Mouse (Mus musculus): ENCODE results near the gene Vav2. TPM values are rescaled to one million over a fixed set of nuclear protein-coding genes. Genes with fewer than 3 reads are reported as not detected.

The Vav2 gene
- polyA plus RNA-seq, 1 experiment from 2014 or later = 16.4 TPM

GRCm38 (mm10) chr2:27350371-27350770 is 76.5 kb downstream of the Vav2 start:
- H3K27me3 ChIP-seq (ENCODE audit: control insufficient read depth, insufficient read depth, low read length) = no peaks in the 10 kb centered on the region
- no peak overlapping the region for H3K4me3 ChIP-seq (replicated peaks; ENCODE audit: low read depth, low read length)
- DNase-seq (no peak), ATAC-seq (ENCODE audit: low FRiP score, low TSS enrichment) (no peak)
- no peak overlapping the region for H3K27ac ChIP-seq (replicated peaks; ENCODE audit: low read depth, low read length)
- 99% methylated on average over 5 of the region's 5 CpGs for WGBS
- no peaks in the 10 kb centered on the region for H3K9me3 ChIP-seq (ENCODE audit: control insufficient read depth, low read length)
- H3K9ac ChIP-seq (replicated peaks; ENCODE audit: low read length) = no peak overlapping the region
- no peak overlapping the region for H3K4me2 ChIP-seq (ENCODE audit: low read length)
- peaks cover 17% of the 10 kb centered on the region for H3K4me1 ChIP-seq (ENCODE audit: control insufficient read depth, insufficient read depth, low read length)
- H3K36me3 ChIP-seq (ENCODE audit: control insufficient read depth, insufficient read depth, low read length) = 0 out of 2 replicates have a peak, but pooled peaks cover 2% of the 10 kb centered on the region

GRCm38 (mm10) chr2:27343984-27344453 is 82.8 kb downstream of the Vav2 start:
- H3K9ac ChIP-seq (replicated peaks; ENCODE audit: low read length) = peak overlapping the region; percentile 16; the same call in 1 of the 2 replicates
- H3K27ac ChIP-seq (replicated peaks; ENCODE audit: low read depth, low read length) = peak overlapping the region; percentile 90
- ATAC-seq (ENCODE audit: low FRiP score, low TSS enrichment) (peak; percentile 34; the same call in 1 of the 2 replicates), DNase-seq (peak; percentile 76)
- H3K9me3 ChIP-seq (ENCODE audit: control insufficient read depth, low read length) = no peaks in the 10 kb centered on the region
- H3K4me1 ChIP-seq (ENCODE audit: control insufficient read depth, insufficient read depth, low read length) = peaks cover 27% of the 10 kb centered on the region
- 0 out of 2 replicates have a peak overlapping the region, but pooled peaks have one; percentile 4 for H3K4me3 ChIP-seq (replicated peaks; ENCODE audit: low read depth, low read length)
- 12% methylated on average over 12 of the region's 12 CpGs for WGBS
- H3K36me3 ChIP-seq (ENCODE audit: control insufficient read depth, insufficient read depth, low read length) = no peaks in the 10 kb centered on the region
- peak overlapping the region; percentile 46 for H3K4me2 ChIP-seq (ENCODE audit: low read length)
- H3K27me3 ChIP-seq (ENCODE audit: control insufficient read depth, insufficient read depth, low read length) = no peaks in the 10 kb centered on the region

- Histone ChIP-seq H3K36me3 (ENCODE audit: control insufficient read depth, insufficient read depth, low read length) (no peaks in the 10 kb centered on the region), H3K9me3 (ENCODE audit: control insufficient read depth, low read length) (no peaks in the 10 kb centered on the region), H3K4me2 (ENCODE audit: low read length) (no peak overlapping the region), H3K4me3 (replicated peaks; ENCODE audit: low read depth, low read length) (no peak overlapping the region), H3K27me3 (ENCODE audit: control insufficient read depth, insufficient read depth, low read length) (no peaks in the 10 kb centered on the region), H3K27ac (replicated peaks; ENCODE audit: low read depth, low read length) (no peak overlapping the region), H3K4me1 (ENCODE audit: control insufficient read depth, insufficient read depth, low read length) (peaks cover 44% of the 10 kb centered on the region), H3K9ac (replicated peaks; ENCODE audit: low read length) (no peak overlapping the region)
- WGBS = 70% methylated on average over 6 of the region's 6 CpGs
- ATAC-seq (ENCODE audit: low FRiP score, low TSS enrichment) = no peak
- DNase-seq = no peak
Measured at GRCm38 (mm10) chr2:27340682-27341081, 86.2 kb downstream of the Vav2 start.

GRCm38 (mm10) chr2:27339051-27339450 is 87.8 kb downstream of the Vav2 start:
- H3K9ac ChIP-seq (replicated peaks; ENCODE audit: low read length) = peak overlapping the region; percentile 4; the same call in 1 of the 2 replicates
- no peaks in the 10 kb centered on the region for H3K9me3 ChIP-seq (ENCODE audit: control insufficient read depth, low read length)
- H3K27me3 ChIP-seq (ENCODE audit: control insufficient read depth, insufficient read depth, low read length) = no peaks in the 10 kb centered on the region
- ATAC-seq (ENCODE audit: low FRiP score, low TSS enrichment) = no peak
- H3K4me2 ChIP-seq (ENCODE audit: low read length) = no peak overlapping the region
- no peak overlapping the region for H3K4me3 ChIP-seq (replicated peaks; ENCODE audit: low read depth, low read length)
- peak overlapping the region; percentile 54 for H3K27ac ChIP-seq (replicated peaks; ENCODE audit: low read depth, low read length)
- 52% methylated on average over 8 of the region's 8 CpGs for WGBS
- DNase-seq = no peak
- H3K4me1 ChIP-seq (ENCODE audit: control insufficient read depth, insufficient read depth, low read length) = peaks cover 35% of the 10 kb centered on the region
- no peaks in the 10 kb centered on the region for H3K36me3 ChIP-seq (ENCODE audit: control insufficient read depth, insufficient read depth, low read length)

GRCm38 (mm10) chr2:27337261-27337660 is 89.6 kb downstream of the Vav2 start:
- Histone ChIP-seq H3K4me3 (replicated peaks; ENCODE audit: low read depth, low read length) (no peak overlapping the region), H3K4me1 (ENCODE audit: control insufficient read depth, insufficient read depth, low read length) (peaks cover 25% of the 10 kb centered on the region), H3K36me3 (ENCODE audit: control insufficient read depth, insufficient read depth, low read length) (no peaks in the 10 kb centered on the region), H3K4me2 (ENCODE audit: low read length) (no peak overlapping the region), H3K27me3 (ENCODE audit: control insufficient read depth, insufficient read depth, low read length) (no peaks in the 10 kb centered on the region), H3K9ac (replicated peaks; ENCODE audit: low read length) (no peak overlapping the region; the same call in 1 of the 2 replicates), H3K27ac (replicated peaks; ENCODE audit: low read depth, low read length) (0 out of 2 replicates have a peak overlapping the region, but pooled peaks have one; percentile 22), H3K9me3 (ENCODE audit: control insufficient read depth, low read length) (no peaks in the 10 kb centered on the region)
- 62% methylated on average over 6 of the region's 6 CpGs for WGBS
- no peak for ATAC-seq (ENCODE audit: low FRiP score, low TSS enrichment)
- DNase-seq = no peak

- no peaks in the 10 kb centered on the region for H3K9me3 ChIP-seq (ENCODE audit: control insufficient read depth, low read length)
- ATAC-seq (ENCODE audit: low FRiP score, low TSS enrichment) (no peak), DNase-seq (peak; percentile 39)
- no peak overlapping the region for H3K4me2 ChIP-seq (ENCODE audit: low read length)
- H3K36me3 ChIP-seq (ENCODE audit: control insufficient read depth, insufficient read depth, low read length) = no peaks in the 10 kb centered on the region
- H3K27ac ChIP-seq (replicated peaks; ENCODE audit: low read depth, low read length) = 0 out of 2 replicates have a peak overlapping the region, but pooled peaks have one; percentile 22
- 65% methylated on average over 9 of the region's 9 CpGs for WGBS
- no peak overlapping the region; the same call in 1 of the 2 replicates for H3K9ac ChIP-seq (replicated peaks; ENCODE audit: low read length)
- H3K4me1 ChIP-seq (ENCODE audit: control insufficient read depth, insufficient read depth, low read length) = peaks cover 25% of the 10 kb centered on the region
- no peaks in the 10 kb centered on the region for H3K27me3 ChIP-seq (ENCODE audit: control insufficient read depth, insufficient read depth, low read length)
- H3K4me3 ChIP-seq (replicated peaks; ENCODE audit: low read depth, low read length) = no peak overlapping the region
Measured at GRCm38 (mm10) chr2:27336600-27336999, 90.2 kb downstream of the Vav2 start.

- Histone ChIP-seq H3K27ac (replicated peaks; ENCODE audit: low read depth, low read length) (no peak overlapping the region; the same call in 1 of the 2 replicates), H3K36me3 (ENCODE audit: control insufficient read depth, insufficient read depth, low read length) (no peaks in the 10 kb centered on the region), H3K4me3 (replicated peaks; ENCODE audit: low read depth, low read length) (no peak overlapping the region), H3K9ac (replicated peaks; ENCODE audit: low read length) (no peak overlapping the region), H3K27me3 (ENCODE audit: control insufficient read depth, insufficient read depth, low read length) (no peaks in the 10 kb centered on the region), H3K4me1 (ENCODE audit: control insufficient read depth, insufficient read depth, low read length) (peaks cover 31% of the 10 kb centered on the region), H3K9me3 (ENCODE audit: control insufficient read depth, low read length) (no peaks in the 10 kb centered on the region), H3K4me2 (ENCODE audit: low read length) (no peak overlapping the region)
- DNase-seq (peak; percentile 46), ATAC-seq (ENCODE audit: low FRiP score, low TSS enrichment) (no peak)
- WGBS = 65% methylated on average over 4 of the region's 4 CpGs
Measured at GRCm38 (mm10) chr2:27334816-27335215, 92.0 kb downstream of the Vav2 start.

- 80% methylated on average over 5 of the region's 5 CpGs for WGBS
- Histone ChIP-seq H3K4me2 (ENCODE audit: low read length) (no peak overlapping the region), H3K9me3 (ENCODE audit: control insufficient read depth, low read length) (no peaks in the 10 kb centered on the region), H3K4me1 (ENCODE audit: control insufficient read depth, insufficient read depth, low read length) (peaks cover 7% of the 10 kb centered on the region), H3K4me3 (replicated peaks; ENCODE audit: low read depth, low read length) (no peak overlapping the region), H3K27ac (replicated peaks; ENCODE audit: low read depth, low read length) (no peak overlapping the region), H3K27me3 (ENCODE audit: control insufficient read depth, insufficient read depth, low read length) (no peaks in the 10 kb centered on the region), H3K9ac (replicated peaks; ENCODE audit: low read length) (no peak overlapping the region), H3K36me3 (ENCODE audit: control insufficient read depth, insufficient read depth, low read length) (no peaks in the 10 kb centered on the region)
- DNase-seq (no peak), ATAC-seq (ENCODE audit: low FRiP score, low TSS enrichment) (no peak)
Measured at GRCm38 (mm10) chr2:27331560-27331959, 95.3 kb downstream of the Vav2 start.

- H3K4me1 ChIP-seq (ENCODE audit: control insufficient read depth, insufficient read depth, low read length) = peaks cover 9% of the 10 kb centered on the region; the same call in 1 of the 2 replicates
- 0 out of 2 replicates have a peak, but pooled peaks have one; percentile 27 for ATAC-seq (ENCODE audit: low FRiP score, low TSS enrichment)
- H3K27ac ChIP-seq (replicated peaks; ENCODE audit: low read depth, low read length) = no peak overlapping the region
- no peaks in the 10 kb centered on the region for H3K36me3 ChIP-seq (ENCODE audit: control insufficient read depth, insufficient read depth, low read length)
- 42% methylated on average over 8 of the region's 8 CpGs for WGBS
- H3K4me3 ChIP-seq (replicated peaks; ENCODE audit: low read depth, low read length) = no peak overlapping the region
- DNase-seq = no peak
- no peaks in the 10 kb centered on the region for H3K9me3 ChIP-seq (ENCODE audit: control insufficient read depth, low read length)
- H3K4me2 ChIP-seq (ENCODE audit: low read length) = no peak overlapping the region
- H3K27me3 ChIP-seq (ENCODE audit: control insufficient read depth, insufficient read depth, low read length) = no peaks in the 10 kb centered on the region
- H3K9ac ChIP-seq (replicated peaks; ENCODE audit: low read length) = no peak overlapping the region
Measured at GRCm38 (mm10) chr2:27330446-27330845, 96.4 kb downstream of the Vav2 start.

Data from midbrain, embryonic 14.5 days (tissue).